Mouse (Mus musculus): ENCODE measurements around the gene Vmn2r27. TPM values are rescaled to one million over a fixed set of nuclear protein-coding genes. Genes with fewer than 3 reads are reported as not detected.

The Vmn2r27 gene
- polyA plus RNA-seq (2014; fragmentation: Nextera tagmentation; extraction: Ambion mirVana), result not detected in 2 replicates

GRCm38 (mm10) chr6:124231756-124232155 is at the start of gene Vmn2r27:
Gene Vmn2r27 (minus strand): TSS chr6:124231856.
- H3K27me3 ChIP-seq (replicated peaks; ENCODE audit: control insufficient read depth, insufficient read depth, low read length), result no peaks in the 10 kb centered on the region
- H3K9ac ChIP-seq (ENCODE audit: low read length), result no peak within 1 kb of the TSS
- H3K4me2 ChIP-seq (ENCODE audit: low read length), result no peak within 1 kb of the TSS
- H3K4me1 ChIP-seq (replicated peaks; ENCODE audit: control insufficient read depth, insufficient read depth, low read length), result no peaks in the 10 kb centered on the region
- no peak within 1 kb of the TSS for H3K4me3 ChIP-seq (ENCODE audit: low read depth, low read length)
- H3K36me3 ChIP-seq (ENCODE audit: control insufficient read depth, insufficient read depth, low read length), result no peaks in the 10 kb centered on the region
- WGBS, result 84% methylated on average over 1 of the region's 1 CpGs
- no peak within 1 kb of the TSS for H3K27ac ChIP-seq (ENCODE audit: low read depth)
- no peak for ATAC-seq (replicated peaks; ENCODE audit: low FRiP score, low TSS enrichment, low read depth)
- H3K9me3 ChIP-seq (ENCODE audit: control insufficient read depth, low read length), result no peaks in the 10 kb centered on the region
- no peak for DNase-seq (ENCODE audit: low spot score)

DNA sequence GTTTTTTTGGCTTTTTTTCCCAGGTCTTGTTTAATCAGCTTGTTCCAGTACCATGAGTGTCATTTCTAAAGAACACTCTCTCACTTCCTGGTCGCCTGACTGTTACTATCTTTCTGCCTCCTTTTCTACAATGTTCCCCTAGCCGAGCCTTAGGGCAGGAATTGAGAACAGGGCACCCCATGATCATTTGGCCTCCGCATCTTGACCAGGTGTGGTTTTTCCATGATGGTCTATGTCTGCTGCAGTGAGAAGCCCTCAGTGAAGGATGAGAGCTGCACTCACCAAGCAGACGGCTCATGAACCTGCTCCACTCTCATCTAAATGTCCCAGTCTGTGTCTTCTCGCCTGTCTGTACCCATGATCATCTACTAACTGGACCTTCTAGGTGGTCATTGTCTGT is 46.6 kb upstream of the Vmn2r27 start:
- no peak overlapping the region for H3K27ac ChIP-seq (ENCODE audit: low read depth)
- H3K4me1 ChIP-seq (replicated peaks; ENCODE audit: control insufficient read depth, insufficient read depth, low read length), result no peaks in the 10 kb centered on the region
- H3K9ac ChIP-seq (ENCODE audit: low read length), result no peak overlapping the region
- DNase-seq (ENCODE audit: low spot score) (no peak), ATAC-seq (replicated peaks; ENCODE audit: low FRiP score, low TSS enrichment, low read depth) (no peak)
- H3K36me3 ChIP-seq (ENCODE audit: control insufficient read depth, insufficient read depth, low read length), result no peaks in the 10 kb centered on the region
- no peaks in the 10 kb centered on the region for H3K9me3 ChIP-seq (ENCODE audit: control insufficient read depth, low read length)
- H3K4me2 ChIP-seq (ENCODE audit: low read length), result no peak overlapping the region
- WGBS, result 78% methylated on average over 5 of the region's 5 CpGs
- no peaks in the 10 kb centered on the region for H3K27me3 ChIP-seq (replicated peaks; ENCODE audit: control insufficient read depth, insufficient read depth, low read length)
- no peak overlapping the region for H3K4me3 ChIP-seq (ENCODE audit: low read depth, low read length)

DNA sequence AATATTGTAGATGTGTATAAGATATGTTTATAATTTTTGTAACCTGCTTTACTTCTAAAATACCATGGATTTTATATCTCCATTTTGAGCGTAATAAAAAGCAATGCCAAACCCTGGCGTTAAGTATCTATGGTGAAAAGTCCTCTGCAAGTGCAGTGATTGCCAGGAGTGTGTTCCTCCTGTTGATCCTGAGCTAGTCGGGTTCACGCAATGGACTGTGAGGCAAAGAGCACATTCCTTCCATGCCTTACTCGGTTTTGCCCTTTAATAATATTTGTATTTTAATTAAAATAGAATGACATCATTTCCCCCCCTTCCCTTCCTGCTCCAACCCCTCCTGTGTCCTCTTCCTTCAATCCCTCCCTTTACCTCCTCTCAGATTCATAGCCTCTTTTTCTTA is 46.0 kb upstream of the Vmn2r27 start:
- H3K9me3 ChIP-seq (ENCODE audit: control insufficient read depth, low read length), result no peaks in the 10 kb centered on the region
- H3K4me3 ChIP-seq (ENCODE audit: low read depth, low read length), result no peak overlapping the region
- WGBS, result 78% methylated on average over 5 of the region's 5 CpGs
- DNase-seq (ENCODE audit: low spot score) (no peak), ATAC-seq (replicated peaks; ENCODE audit: low FRiP score, low TSS enrichment, low read depth) (no peak)
- H3K4me1 ChIP-seq (replicated peaks; ENCODE audit: control insufficient read depth, insufficient read depth, low read length), result no peaks in the 10 kb centered on the region
- no peak overlapping the region for H3K27ac ChIP-seq (ENCODE audit: low read depth)
- no peak overlapping the region for H3K9ac ChIP-seq (ENCODE audit: low read length)
- H3K27me3 ChIP-seq (replicated peaks; ENCODE audit: control insufficient read depth, insufficient read depth, low read length), result no peaks in the 10 kb centered on the region
- no peak overlapping the region for H3K4me2 ChIP-seq (ENCODE audit: low read length)
- no peaks in the 10 kb centered on the region for H3K36me3 ChIP-seq (ENCODE audit: control insufficient read depth, insufficient read depth, low read length)

DNA sequence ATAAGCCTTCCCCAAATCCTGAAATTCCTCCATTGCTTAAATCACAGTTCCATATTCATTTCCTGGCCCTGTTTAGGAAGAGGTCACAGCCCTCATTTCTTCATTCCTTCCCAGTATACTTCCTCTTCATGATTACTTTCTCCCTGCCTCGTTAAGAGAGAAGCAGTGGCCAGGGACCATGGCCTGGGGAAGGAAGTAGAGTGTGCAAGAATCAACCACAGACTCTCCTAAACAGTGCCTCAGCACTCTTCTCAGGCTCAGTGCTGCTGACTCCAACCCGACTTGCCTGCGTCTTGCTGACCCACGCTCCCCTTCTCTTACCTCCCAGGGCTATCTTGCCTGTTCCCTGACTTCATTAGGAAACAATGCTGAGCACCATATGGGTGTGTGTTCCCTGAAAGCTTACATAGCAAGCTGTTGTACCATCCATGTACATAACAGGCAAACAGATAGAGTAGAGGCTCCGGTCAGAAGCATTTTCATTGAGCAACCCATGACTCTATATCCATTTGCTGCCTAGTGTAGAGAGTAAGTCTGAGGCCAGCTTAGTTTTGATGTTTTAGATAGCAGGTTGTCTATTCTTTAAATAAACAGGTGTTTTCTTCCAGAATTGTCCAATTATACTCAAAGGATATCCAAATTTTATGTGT is 41.7 kb upstream of the Vmn2r27 start:
- DNase-seq (ENCODE audit: low spot score) (no peak), ATAC-seq (replicated peaks; ENCODE audit: low FRiP score, low TSS enrichment, low read depth) (no peak)
- no peak overlapping the region for H3K4me2 ChIP-seq (ENCODE audit: low read length)
- no peak overlapping the region for H3K9ac ChIP-seq (ENCODE audit: low read length)
- no peaks in the 10 kb centered on the region for H3K36me3 ChIP-seq (ENCODE audit: control insufficient read depth, insufficient read depth, low read length)
- no peak overlapping the region for H3K4me3 ChIP-seq (ENCODE audit: low read depth, low read length)
- H3K27me3 ChIP-seq (replicated peaks; ENCODE audit: control insufficient read depth, insufficient read depth, low read length), result no peaks in the 10 kb centered on the region
- no peaks in the 10 kb centered on the region for H3K9me3 ChIP-seq (ENCODE audit: control insufficient read depth, low read length)
- H3K27ac ChIP-seq (ENCODE audit: low read depth), result no peak overlapping the region
- WGBS, result 79% methylated on average over 5 of the region's 5 CpGs
- no peaks in the 10 kb centered on the region for H3K4me1 ChIP-seq (replicated peaks; ENCODE audit: control insufficient read depth, insufficient read depth, low read length)

GRCm38 (mm10) chr6:124262696-124263095 is 31.0 kb upstream of the Vmn2r27 start:
- Histone ChIP-seq H3K27ac (ENCODE audit: low read depth) (no peak overlapping the region), H3K4me3 (ENCODE audit: low read depth, low read length) (no peak overlapping the region), H3K9ac (ENCODE audit: low read length) (no peak overlapping the region), H3K36me3 (ENCODE audit: control insufficient read depth, insufficient read depth, low read length) (no peaks in the 10 kb centered on the region), H3K4me1 (replicated peaks; ENCODE audit: control insufficient read depth, insufficient read depth, low read length) (no peaks in the 10 kb centered on the region), H3K9me3 (ENCODE audit: control insufficient read depth, low read length) (no peaks in the 10 kb centered on the region), H3K4me2 (ENCODE audit: low read length) (no peak overlapping the region), H3K27me3 (replicated peaks; ENCODE audit: control insufficient read depth, insufficient read depth, low read length) (no peaks in the 10 kb centered on the region)
- ATAC-seq (replicated peaks; ENCODE audit: low FRiP score, low TSS enrichment, low read depth), result peak; percentile 67
- DNase-seq (ENCODE audit: low spot score), result peak; percentile 81
- 2% methylated on average over 3 of the region's 3 CpGs for WGBS

- Histone ChIP-seq H3K27ac (ENCODE audit: low read depth) (no peak overlapping the region), H3K4me2 (ENCODE audit: low read length) (no peak overlapping the region), H3K27me3 (replicated peaks; ENCODE audit: control insufficient read depth, insufficient read depth, low read length) (no peaks in the 10 kb centered on the region), H3K9ac (ENCODE audit: low read length) (no peak overlapping the region), H3K36me3 (ENCODE audit: control insufficient read depth, insufficient read depth, low read length) (no peaks in the 10 kb centered on the region), H3K9me3 (ENCODE audit: control insufficient read depth, low read length) (no peaks in the 10 kb centered on the region), H3K4me3 (ENCODE audit: low read depth, low read length) (no peak overlapping the region), H3K4me1 (replicated peaks; ENCODE audit: control insufficient read depth, insufficient read depth, low read length) (no peaks in the 10 kb centered on the region)
- WGBS, result 25% methylated on average over 11 of the region's 14 CpGs
- ATAC-seq (replicated peaks; ENCODE audit: low FRiP score, low TSS enrichment, low read depth) (peak; percentile 70), DNase-seq (ENCODE audit: low spot score) (peak; percentile 87)
These were observed 28.7 kb upstream of the Vmn2r27 start for GRCm38 (mm10) chr6:124260198-124260931.

DNA sequence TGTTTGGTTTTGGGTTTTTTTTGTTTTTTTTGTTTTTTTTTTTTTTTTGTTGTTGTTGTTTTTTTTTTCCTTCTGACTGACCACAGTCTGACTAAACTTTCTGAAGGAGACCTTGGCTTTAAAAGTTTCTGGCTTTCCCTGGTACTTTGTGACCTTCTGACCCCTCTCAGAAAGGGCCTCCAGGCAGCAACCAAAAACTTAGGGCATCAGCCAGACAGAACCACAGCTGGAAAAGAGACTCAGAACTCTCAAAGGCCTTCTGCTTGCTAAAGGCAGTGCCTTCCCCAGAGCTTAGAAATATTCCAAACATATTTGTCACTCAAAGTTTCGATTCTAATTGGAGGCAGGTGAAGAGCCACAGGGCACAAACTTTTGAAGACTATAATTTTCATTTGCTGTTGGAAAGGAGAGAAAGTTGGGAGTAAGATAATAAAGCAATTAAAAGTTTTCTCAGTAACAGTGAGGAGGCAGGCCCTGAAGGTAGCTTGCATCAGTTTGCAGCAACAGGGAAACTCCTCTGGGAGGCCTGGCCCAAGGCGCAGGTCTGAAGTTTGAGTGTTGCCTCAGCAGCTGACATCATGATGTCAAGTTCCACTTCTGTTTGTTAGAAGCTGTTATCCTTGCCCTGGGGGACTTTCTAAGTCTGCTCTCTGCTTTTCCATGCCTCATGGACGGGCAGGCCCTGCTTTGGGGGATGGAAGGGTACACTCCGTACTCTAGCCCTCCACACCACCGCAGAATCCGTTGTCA is 24.2 kb upstream of the Vmn2r27 start:
- no peaks in the 10 kb centered on the region for H3K27me3 ChIP-seq (replicated peaks; ENCODE audit: control insufficient read depth, insufficient read depth, low read length)
- no peak overlapping the region for H3K4me3 ChIP-seq (ENCODE audit: low read depth, low read length)
- no peaks in the 10 kb centered on the region for H3K9me3 ChIP-seq (ENCODE audit: control insufficient read depth, low read length)
- H3K4me1 ChIP-seq (replicated peaks; ENCODE audit: control insufficient read depth, insufficient read depth, low read length), result no peaks in the 10 kb centered on the region
- H3K36me3 ChIP-seq (ENCODE audit: control insufficient read depth, insufficient read depth, low read length), result no peaks in the 10 kb centered on the region
- WGBS, result 77% methylated on average over 6 of the region's 6 CpGs
- H3K9ac ChIP-seq (ENCODE audit: low read length), result no peak overlapping the region
- no peak overlapping the region for H3K27ac ChIP-seq (ENCODE audit: low read depth)
- DNase-seq (ENCODE audit: low spot score) (no peak), ATAC-seq (replicated peaks; ENCODE audit: low FRiP score, low TSS enrichment, low read depth) (no peak)
- H3K4me2 ChIP-seq (ENCODE audit: low read length), result no peak overlapping the region

- DNase-seq (ENCODE audit: low spot score) (no peak), ATAC-seq (replicated peaks; ENCODE audit: low FRiP score, low TSS enrichment, low read depth) (no peak)
- Histone ChIP-seq H3K9ac (ENCODE audit: low read length) (no peak overlapping the region), H3K9me3 (ENCODE audit: control insufficient read depth, low read length) (no peaks in the 10 kb centered on the region), H3K4me2 (ENCODE audit: low read length) (no peak overlapping the region), H3K4me3 (ENCODE audit: low read depth, low read length) (no peak overlapping the region), H3K27ac (ENCODE audit: low read depth) (no peak overlapping the region), H3K4me1 (replicated peaks; ENCODE audit: control insufficient read depth, insufficient read depth, low read length) (no peaks in the 10 kb centered on the region), H3K27me3 (replicated peaks; ENCODE audit: control insufficient read depth, insufficient read depth, low read length) (no peaks in the 10 kb centered on the region), H3K36me3 (ENCODE audit: control insufficient read depth, insufficient read depth, low read length) (no peaks in the 10 kb centered on the region)
- WGBS, result 84% methylated on average over 4 of the region's 4 CpGs
These were observed 29.5 kb downstream of the Vmn2r27 start for GRCm38 (mm10) chr6:124202116-124202515.

Data from intestine, embryonic 14.5 days (tissue).